Mouse (Mus musculus): ENCODE results near the gene Adam15. TPM values are rescaled to one million over a fixed set of nuclear protein-coding genes. Genes with fewer than 3 reads are reported as not detected.

Gene Adam15
- polyA plus RNA-seq, 1 experiment from 2014 or later = 28.4 TPM

DNA sequence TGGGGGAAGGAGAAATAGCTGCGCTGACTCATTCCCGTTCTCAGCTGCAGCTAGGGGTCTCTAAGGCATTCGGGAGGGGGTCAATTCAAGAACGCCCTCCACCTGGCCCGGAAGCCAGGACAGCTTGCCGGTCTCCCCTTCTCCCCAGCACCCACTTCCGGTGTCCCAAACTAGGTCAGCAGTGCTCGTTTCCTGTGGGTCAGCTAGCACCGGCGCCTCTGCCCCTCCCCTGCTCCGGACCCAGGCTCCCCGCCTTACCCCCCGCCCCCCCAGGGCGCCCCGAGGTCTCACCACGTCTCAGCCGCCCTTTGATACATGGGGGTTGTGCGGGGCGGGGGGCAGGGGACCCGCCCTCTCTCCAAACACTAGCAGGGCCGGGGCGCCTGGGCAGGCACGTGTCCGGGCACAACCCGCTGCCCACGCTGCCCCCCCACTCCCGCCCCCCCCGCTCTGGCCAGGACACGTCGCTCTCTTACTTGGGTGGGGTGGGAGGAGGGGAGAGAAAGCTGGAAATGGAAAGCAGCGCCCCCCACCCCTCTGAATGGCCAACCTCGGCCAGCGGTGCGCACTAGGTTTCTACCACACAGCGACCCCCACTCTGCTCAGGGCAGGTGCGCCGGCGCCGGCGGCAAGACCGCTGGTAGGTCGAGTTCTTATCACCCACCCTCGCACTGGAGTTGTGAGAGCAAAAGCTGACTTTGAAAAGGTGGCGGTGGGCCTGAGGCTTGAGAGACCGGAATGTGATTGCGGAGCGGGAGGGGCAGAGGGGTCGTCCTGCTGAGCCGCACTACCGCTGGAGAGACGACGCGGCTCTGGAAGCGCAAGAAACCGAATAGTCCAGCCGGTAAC, 42.1 kb upstream of the Adam15 start:
- DNase-seq (ENCODE audit: low spot score) (peak; percentile 74), ATAC-seq (replicated peaks; ENCODE audit: low FRiP score) (no peak)
- Histone ChIP-seq H3K9ac (ENCODE audit: low read length) (peak overlapping the region; percentile 65), H3K27me3 (ENCODE audit: control insufficient read depth, insufficient read depth, low read length) (peaks cover 2% of the 10 kb centered on the region), H3K4me1 (replicated peaks; ENCODE audit: control insufficient read depth, insufficient read depth, low read length) (peaks cover 36% of the 10 kb centered on the region), H3K4me2 (ENCODE audit: low read depth, low read length, severe bottlenecking) (peak overlapping the region; percentile 99), H3K4me3 (ENCODE audit: low read depth, low read length) (peak overlapping the region; percentile 48), H3K36me3 (ENCODE audit: control insufficient read depth, insufficient read depth, low read length) (no peaks in the 10 kb centered on the region), H3K27ac (ENCODE audit: low read depth, low read length) (no peak overlapping the region), H3K9me3 (ENCODE audit: control insufficient read depth, low read length) (no peaks in the 10 kb centered on the region)
- WGBS = under 1% methylated on average over 55 of the region's 56 CpGs

DNA sequence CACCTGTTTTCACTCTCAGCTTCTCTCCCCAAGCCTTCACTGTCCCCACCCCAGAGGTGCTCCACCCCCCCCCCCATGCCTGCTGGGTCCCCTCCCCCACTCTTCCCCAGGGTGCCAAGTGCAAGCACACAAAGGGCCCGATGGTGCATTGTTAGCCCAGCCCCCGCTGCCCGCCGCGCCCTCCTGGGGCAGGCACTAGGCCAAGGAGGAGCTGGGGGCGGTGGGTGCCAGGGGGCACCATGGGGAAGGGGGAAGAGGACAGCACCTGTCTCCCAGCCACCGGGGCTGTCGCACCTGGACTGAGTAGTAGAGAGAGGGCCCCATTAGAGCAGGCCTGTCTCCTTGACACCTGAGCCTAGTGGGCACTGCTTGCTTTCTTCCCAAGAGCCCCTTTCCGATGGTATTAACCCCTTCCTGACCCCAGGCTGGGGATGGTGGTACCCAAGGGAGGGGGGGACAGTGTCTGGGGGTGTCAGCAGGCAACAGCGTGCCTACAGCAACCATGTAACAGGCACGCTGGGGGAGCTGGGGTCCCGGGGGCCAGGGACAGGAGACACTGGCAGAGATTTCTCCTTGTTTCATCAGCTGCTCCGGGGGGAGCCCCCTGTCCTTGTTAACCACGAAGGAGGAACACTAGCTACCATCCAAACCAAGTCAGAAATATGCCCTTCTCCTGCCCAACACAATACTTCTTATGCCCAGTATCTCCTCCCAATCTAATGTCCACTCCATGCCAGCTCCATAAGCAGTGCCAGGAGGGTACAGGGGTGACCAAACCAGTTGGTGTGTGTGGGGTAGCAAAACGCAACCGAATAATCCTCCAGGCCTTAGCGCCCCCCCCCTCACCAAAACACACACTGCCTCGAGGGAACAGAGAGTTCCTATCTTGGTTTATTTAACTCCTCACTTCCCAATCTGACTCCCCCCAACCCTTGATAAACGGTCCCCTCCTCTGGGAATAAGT, 41.2 kb upstream of the Adam15 start:
- no peaks in the 10 kb centered on the region for H3K36me3 ChIP-seq (ENCODE audit: control insufficient read depth, insufficient read depth, low read length)
- no peak overlapping the region for H3K27ac ChIP-seq (ENCODE audit: low read depth, low read length)
- H3K9me3 ChIP-seq (ENCODE audit: control insufficient read depth, low read length) = no peaks in the 10 kb centered on the region
- ATAC-seq (replicated peaks; ENCODE audit: low FRiP score) (no peak), DNase-seq (ENCODE audit: low spot score) (no peak)
- peak overlapping the region; percentile 48 for H3K4me3 ChIP-seq (ENCODE audit: low read depth, low read length)
- H3K4me2 ChIP-seq (ENCODE audit: low read depth, low read length, severe bottlenecking) = peak overlapping the region; percentile 99
- peaks cover 33% of the 10 kb centered on the region for H3K4me1 ChIP-seq (replicated peaks; ENCODE audit: control insufficient read depth, insufficient read depth, low read length)
- 17% methylated on average over 19 of the region's 19 CpGs for WGBS
- H3K27me3 ChIP-seq (ENCODE audit: control insufficient read depth, insufficient read depth, low read length) = peaks cover 2% of the 10 kb centered on the region
- H3K9ac ChIP-seq (ENCODE audit: low read length) = peak overlapping the region; percentile 65

DNA sequence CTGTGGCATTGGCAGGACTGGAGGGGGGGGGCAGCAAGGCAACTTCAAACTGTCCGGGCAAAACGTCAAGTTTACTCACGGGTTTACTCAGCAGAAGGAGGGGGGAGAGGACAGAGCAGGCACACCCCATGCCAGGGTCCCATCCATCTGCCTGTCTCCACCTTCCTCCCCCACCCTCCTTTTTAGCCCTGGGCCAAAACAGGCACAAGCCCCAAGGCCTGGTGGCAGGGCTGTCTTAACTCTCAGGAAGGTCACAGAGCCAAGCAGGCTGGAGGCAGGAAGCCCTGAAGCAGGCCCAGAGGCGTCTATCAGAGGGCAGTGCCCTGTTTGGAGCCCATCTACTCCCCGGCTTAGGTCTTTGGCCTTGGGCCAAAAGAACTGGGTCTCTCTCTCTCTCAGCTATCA, 40.3 kb upstream of the Adam15 start:
- Histone ChIP-seq H3K9me3 (ENCODE audit: control insufficient read depth, low read length) (no peaks in the 10 kb centered on the region), H3K4me3 (ENCODE audit: low read depth, low read length) (no peak overlapping the region), H3K9ac (ENCODE audit: low read length) (no peak overlapping the region), H3K36me3 (ENCODE audit: control insufficient read depth, insufficient read depth, low read length) (no peaks in the 10 kb centered on the region), H3K27ac (ENCODE audit: low read depth, low read length) (no peak overlapping the region), H3K27me3 (ENCODE audit: control insufficient read depth, insufficient read depth, low read length) (peaks cover 2% of the 10 kb centered on the region), H3K4me2 (ENCODE audit: low read depth, low read length, severe bottlenecking) (no peak overlapping the region), H3K4me1 (replicated peaks; ENCODE audit: control insufficient read depth, insufficient read depth, low read length) (peaks cover 25% of the 10 kb centered on the region; the same call in 1 of the 2 replicates)
- ATAC-seq (replicated peaks; ENCODE audit: low FRiP score) = no peak
- DNase-seq (ENCODE audit: low spot score) = no peak
- WGBS = 60% methylated on average over 4 of the region's 5 CpGs

DNA sequence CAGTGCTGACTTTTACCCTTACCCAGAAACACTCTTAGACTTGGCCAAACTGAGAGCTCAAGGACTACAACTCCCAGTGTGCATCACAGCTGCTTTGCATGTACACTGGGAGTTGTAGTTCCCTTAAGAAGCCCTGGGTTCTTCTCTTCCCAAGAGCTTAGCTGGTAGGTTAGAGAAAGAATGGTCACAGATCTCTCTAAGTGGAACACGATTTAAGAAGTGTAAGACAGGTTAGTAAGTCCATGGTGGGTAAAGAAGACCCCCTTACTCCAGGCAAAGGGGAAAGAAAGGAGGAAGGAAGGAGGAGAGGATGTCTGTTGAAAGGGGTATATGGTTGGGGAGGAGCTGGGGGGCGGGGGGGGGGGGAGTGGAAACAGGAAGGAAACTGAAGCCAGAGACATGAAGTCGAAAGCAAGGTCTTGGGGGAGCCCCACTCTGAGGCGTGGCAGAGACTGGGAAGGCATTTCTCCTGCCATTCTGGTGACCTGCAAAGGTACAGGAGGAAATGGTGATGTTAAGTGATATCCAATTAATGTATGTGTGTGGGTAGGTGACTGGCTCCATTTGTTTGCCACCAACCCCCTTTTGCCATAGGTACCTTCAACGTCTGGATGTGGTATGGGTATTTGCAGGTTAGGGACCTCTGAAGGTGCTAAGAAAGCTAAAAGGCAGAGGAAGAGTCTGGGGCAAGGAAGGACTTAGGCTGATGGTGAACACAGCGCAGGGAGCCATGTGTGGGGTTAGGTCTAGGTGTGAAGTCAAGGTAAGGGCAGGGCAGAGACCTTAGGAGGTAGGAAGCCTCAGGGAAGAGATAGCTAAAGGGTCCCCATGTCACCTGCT, 39.3 kb upstream of the Adam15 start:
- H3K4me2 ChIP-seq (ENCODE audit: low read depth, low read length, severe bottlenecking) = no peak overlapping the region
- H3K27me3 ChIP-seq (ENCODE audit: control insufficient read depth, insufficient read depth, low read length) = peaks cover 2% of the 10 kb centered on the region
- peaks cover 27% of the 10 kb centered on the region; the same call in 1 of the 2 replicates for H3K4me1 ChIP-seq (replicated peaks; ENCODE audit: control insufficient read depth, insufficient read depth, low read length)
- no peak for ATAC-seq (replicated peaks; ENCODE audit: low FRiP score)
- no peaks in the 10 kb centered on the region for H3K9me3 ChIP-seq (ENCODE audit: control insufficient read depth, low read length)
- H3K9ac ChIP-seq (ENCODE audit: low read length) = no peak overlapping the region
- DNase-seq (ENCODE audit: low spot score) = no peak
- H3K27ac ChIP-seq (ENCODE audit: low read depth, low read length) = no peak overlapping the region
- H3K4me3 ChIP-seq (ENCODE audit: low read depth, low read length) = no peak overlapping the region
- 68% methylated on average over 6 of the region's 6 CpGs for WGBS
- H3K36me3 ChIP-seq (ENCODE audit: control insufficient read depth, insufficient read depth, low read length) = no peaks in the 10 kb centered on the region

DNA sequence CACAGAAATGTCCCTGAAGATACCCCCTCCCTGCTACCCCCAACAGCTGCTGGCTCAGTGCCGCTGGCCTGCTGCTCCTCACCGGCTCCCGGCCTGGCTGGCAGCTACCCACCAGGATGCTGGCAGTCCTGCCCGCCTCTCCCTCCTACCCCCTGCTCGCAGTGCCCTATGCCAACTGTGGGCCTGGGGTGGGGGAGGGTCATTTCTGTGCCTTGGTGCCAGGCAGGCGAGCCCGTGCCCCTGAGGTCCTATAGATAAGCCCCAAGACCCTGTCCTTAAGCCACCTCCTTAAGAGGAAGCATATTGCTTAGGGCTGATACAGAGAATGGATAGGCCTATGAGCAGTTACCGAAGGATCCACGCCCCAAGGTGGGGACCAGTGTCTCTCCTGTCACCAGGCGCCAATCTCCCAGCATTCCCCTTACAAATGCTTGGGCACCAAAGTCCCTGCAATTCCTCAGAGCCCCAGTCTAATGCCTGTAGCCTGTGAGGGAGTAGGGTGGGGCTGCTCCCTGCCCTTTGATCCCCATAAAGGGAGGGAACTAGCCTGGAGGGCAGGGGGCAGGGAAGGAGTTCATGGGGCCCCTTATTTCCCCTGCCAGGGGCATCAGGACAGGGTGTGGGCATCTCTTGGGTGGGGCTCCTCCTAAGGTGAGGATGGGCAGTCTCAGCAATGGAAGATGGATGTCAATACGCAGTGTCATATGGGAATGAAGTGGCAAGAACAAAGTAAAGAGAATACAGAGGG, 38.5 kb upstream of the Adam15 start:
- no peak overlapping the region for H3K27ac ChIP-seq (ENCODE audit: low read depth, low read length)
- H3K4me1 ChIP-seq (replicated peaks; ENCODE audit: control insufficient read depth, insufficient read depth, low read length) = peaks cover 25% of the 10 kb centered on the region; the same call in 1 of the 2 replicates
- no peaks in the 10 kb centered on the region for H3K9me3 ChIP-seq (ENCODE audit: control insufficient read depth, low read length)
- peaks cover 2% of the 10 kb centered on the region for H3K27me3 ChIP-seq (ENCODE audit: control insufficient read depth, insufficient read depth, low read length)
- no peaks in the 10 kb centered on the region for H3K36me3 ChIP-seq (ENCODE audit: control insufficient read depth, insufficient read depth, low read length)
- no peak overlapping the region for H3K4me3 ChIP-seq (ENCODE audit: low read depth, low read length)
- 79% methylated on average over 11 of the region's 11 CpGs for WGBS
- no peak for DNase-seq (ENCODE audit: low spot score)
- no peak overlapping the region for H3K9ac ChIP-seq (ENCODE audit: low read length)
- ATAC-seq (replicated peaks; ENCODE audit: low FRiP score) = no peak
- H3K4me2 ChIP-seq (ENCODE audit: low read depth, low read length, severe bottlenecking) = no peak overlapping the region

DNA sequence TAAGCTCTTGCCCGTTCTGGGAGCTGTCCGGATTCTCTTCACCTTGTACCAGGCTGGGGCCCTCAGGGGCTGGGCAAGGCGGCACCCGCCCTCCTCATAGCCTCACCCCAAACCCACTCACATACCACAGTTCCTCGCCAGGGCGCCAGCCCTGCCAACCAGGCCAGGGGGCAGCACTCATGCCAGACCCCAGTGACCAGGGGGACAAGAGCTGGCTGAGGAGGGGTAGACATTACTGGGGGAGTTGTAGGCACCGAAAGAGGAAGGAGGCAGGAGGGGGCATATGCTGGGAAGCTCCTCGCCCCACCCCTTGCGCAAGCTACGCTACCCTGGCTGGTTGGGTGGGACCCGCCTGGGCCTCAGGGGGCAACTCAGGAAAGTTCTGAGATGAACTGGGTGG, 37.8 kb upstream of the Adam15 start:
- ATAC-seq (replicated peaks; ENCODE audit: low FRiP score) (no peak), DNase-seq (ENCODE audit: low spot score) (no peak)
- Histone ChIP-seq H3K4me3 (ENCODE audit: low read depth, low read length) (no peak overlapping the region), H3K27me3 (ENCODE audit: control insufficient read depth, insufficient read depth, low read length) (peaks cover 2% of the 10 kb centered on the region), H3K27ac (ENCODE audit: low read depth, low read length) (no peak overlapping the region), H3K4me1 (replicated peaks; ENCODE audit: control insufficient read depth, insufficient read depth, low read length) (peaks cover 20% of the 10 kb centered on the region; the same call in 1 of the 2 replicates), H3K36me3 (ENCODE audit: control insufficient read depth, insufficient read depth, low read length) (no peaks in the 10 kb centered on the region), H3K9me3 (ENCODE audit: control insufficient read depth, low read length) (no peaks in the 10 kb centered on the region), H3K4me2 (ENCODE audit: low read depth, low read length, severe bottlenecking) (no peak overlapping the region), H3K9ac (ENCODE audit: low read length) (no peak overlapping the region)
- WGBS = 75% methylated on average over 11 of the region's 11 CpGs

DNA sequence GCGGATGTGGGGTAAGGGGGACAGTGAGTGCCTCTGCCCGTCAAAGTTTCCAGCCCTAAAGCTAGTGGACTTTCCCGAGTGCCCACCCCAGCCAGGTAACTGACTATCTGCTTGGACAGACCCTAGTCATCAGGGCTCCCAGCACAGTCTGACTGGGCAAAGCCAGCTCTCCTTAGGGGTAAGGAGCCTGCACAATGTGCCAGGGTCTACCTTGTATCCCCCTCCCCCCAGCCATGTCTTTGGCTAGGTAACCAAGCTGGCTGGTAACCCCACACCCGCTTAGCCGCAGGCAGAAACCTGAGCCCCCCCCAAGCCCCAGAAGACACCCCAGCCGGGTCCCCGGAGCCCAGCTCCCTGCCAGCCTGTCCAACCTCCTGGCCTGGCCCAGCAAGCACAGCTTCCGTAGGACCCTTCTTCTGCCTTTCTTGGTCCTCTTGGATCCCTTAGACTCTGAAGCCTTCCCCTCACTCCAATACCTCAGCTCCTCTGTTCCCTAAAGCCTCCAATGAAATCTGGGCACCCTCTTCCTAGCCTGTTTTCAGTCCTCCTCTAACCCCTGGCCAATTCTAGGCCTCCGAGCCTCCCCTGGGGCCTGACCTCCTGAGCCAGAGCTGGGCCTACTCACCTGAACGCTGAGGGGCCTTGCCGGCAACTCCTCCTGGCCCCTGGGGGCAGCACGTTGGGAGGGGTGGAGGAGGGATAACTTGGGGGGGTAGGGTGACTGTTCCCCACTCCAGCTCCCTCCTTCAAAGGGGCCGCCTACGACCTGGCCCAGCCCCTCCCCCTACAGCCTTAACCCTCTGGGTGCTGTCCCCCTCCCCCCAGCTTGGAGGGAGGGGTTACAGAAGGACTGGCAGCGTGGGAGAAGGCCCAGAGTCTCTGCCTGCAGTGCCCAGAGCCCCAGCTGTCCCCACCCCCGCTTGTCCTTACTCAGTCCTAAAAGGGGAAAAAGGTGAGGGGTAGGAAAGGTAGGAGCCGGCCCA, 36.9 kb upstream of the Adam15 start:
- Histone ChIP-seq H3K27me3 (ENCODE audit: control insufficient read depth, insufficient read depth, low read length) (peaks cover 2% of the 10 kb centered on the region; the same call in 1 of the 2 replicates), H3K9me3 (ENCODE audit: control insufficient read depth, low read length) (no peaks in the 10 kb centered on the region), H3K9ac (ENCODE audit: low read length) (peak overlapping the region; percentile 10; the same call in 1 of the 2 replicates), H3K4me3 (ENCODE audit: low read depth, low read length) (no peak overlapping the region), H3K36me3 (ENCODE audit: control insufficient read depth, insufficient read depth, low read length) (no peaks in the 10 kb centered on the region), H3K4me2 (ENCODE audit: low read depth, low read length, severe bottlenecking) (no peak overlapping the region), H3K27ac (ENCODE audit: low read depth, low read length) (no peak overlapping the region), H3K4me1 (replicated peaks; ENCODE audit: control insufficient read depth, insufficient read depth, low read length) (peaks cover 14% of the 10 kb centered on the region; the same call in 1 of the 2 replicates)
- 52% methylated on average over 17 of the region's 17 CpGs for WGBS
- DNase-seq (ENCODE audit: low spot score) (no peak), ATAC-seq (replicated peaks; ENCODE audit: low FRiP score) (no peak)

Data from forebrain, embryonic 11.5 days (tissue).